Mouse (Mus musculus): Measurements from ENCODE around the gene Comt. TPM values are rescaled to one million over a fixed set of nuclear protein-coding genes. Genes with fewer than 3 reads are reported as not detected.

Gene Comt
- polyA plus RNA-seq, 1 experiment = 96.2 TPM

GRCm38 (mm10) chr16:18451486-18452181 is 25.0 kb upstream of the Comt start:
- no peaks in the 10 kb centered on the region for H3K79me2 ChIP-seq (ENCODE audit: control insufficient read depth, insufficient read depth)
- H3K27me3 ChIP-seq (ENCODE audit: control insufficient read depth, insufficient read depth, insufficient read length) = no peaks in the 10 kb centered on the region
- TF ChIP-seq CTCF (IDR thresholded peaks at IDR 0.05; ENCODE audit: control insufficient read depth, insufficient read depth, insufficient read length) (no peak), USF1 (IDR thresholded peaks at IDR 0.05; ENCODE audit: low read depth) (no peak), MYOD1 (IDR thresholded peaks at IDR 0.05; ENCODE audit: control insufficient read depth, insufficient read length, low read depth) (no peak), MYOG (IDR thresholded peaks at IDR 0.05; ENCODE audit: control insufficient read depth, extremely low read depth, insufficient read length) (no peak), CEBPB (IDR thresholded peaks at IDR 0.05; ENCODE audit: low read depth) (no peak), FOSL1 (IDR thresholded peaks at IDR 0.05; ENCODE audit: insufficient read depth, low read length, poor library complexity, severe bottlenecking) (no peak), MAX (IDR thresholded peaks at IDR 0.05) (no peak)
- peak overlapping the region; percentile 11 for H3K4me3 ChIP-seq (ENCODE audit: insufficient read depth, poor library complexity, severe bottlenecking)
- peaks cover 4% of the 10 kb centered on the region for H3K36me3 ChIP-seq (ENCODE audit: control insufficient read depth, insufficient read depth)
- no peak overlapping the region for H3ac ChIP-seq (ENCODE audit: control insufficient read depth, insufficient read length, low read depth)
- no peaks in the 10 kb centered on the region for H3K79me3 ChIP-seq (ENCODE audit: low read depth)

- Histone ChIP-seq H3K36me3 (ENCODE audit: control insufficient read depth, insufficient read depth) (peaks cover 5% of the 10 kb centered on the region), H3K79me3 (ENCODE audit: low read depth) (no peaks in the 10 kb centered on the region), H3K27me3 (ENCODE audit: control insufficient read depth, insufficient read depth, insufficient read length) (no peaks in the 10 kb centered on the region), H3K4me3 (ENCODE audit: insufficient read depth, poor library complexity, severe bottlenecking) (no peak overlapping the region), H3ac (ENCODE audit: control insufficient read depth, insufficient read length, low read depth) (no peak overlapping the region), H3K79me2 (ENCODE audit: control insufficient read depth, insufficient read depth) (no peaks in the 10 kb centered on the region)
- TF ChIP-seq MAX (IDR thresholded peaks at IDR 0.05) (no peak), FOSL1 (IDR thresholded peaks at IDR 0.05; ENCODE audit: insufficient read depth, low read length, poor library complexity, severe bottlenecking) (no peak), MYOD1 (IDR thresholded peaks at IDR 0.05; ENCODE audit: control insufficient read depth, insufficient read length, low read depth) (no peak), USF1 (IDR thresholded peaks at IDR 0.05; ENCODE audit: low read depth) (no peak), MYOG (IDR thresholded peaks at IDR 0.05; ENCODE audit: control insufficient read depth, extremely low read depth, insufficient read length) (no peak), CTCF (IDR thresholded peaks at IDR 0.05; ENCODE audit: control insufficient read depth, insufficient read depth, insufficient read length) (no peak)
These were observed 22.4 kb upstream of the Comt start for GRCm38 (mm10) chr16:18449005-18449404.

GRCm38 (mm10) chr16:18448104-18448503 is 21.5 kb upstream of the Comt start:
- Histone ChIP-seq H3K4me3 (ENCODE audit: insufficient read depth, poor library complexity, severe bottlenecking) (no peak overlapping the region), H3K79me2 (ENCODE audit: control insufficient read depth, insufficient read depth) (no peaks in the 10 kb centered on the region), H3K36me3 (ENCODE audit: control insufficient read depth, insufficient read depth) (peaks cover 7% of the 10 kb centered on the region), H3K27me3 (ENCODE audit: control insufficient read depth, insufficient read depth, insufficient read length) (no peaks in the 10 kb centered on the region), H3K79me3 (ENCODE audit: low read depth) (no peaks in the 10 kb centered on the region), H3ac (ENCODE audit: control insufficient read depth, insufficient read length, low read depth) (no peak overlapping the region)
- no peak for TF ChIP-seq FOSL1 (IDR thresholded peaks at IDR 0.05; ENCODE audit: insufficient read depth, low read length, poor library complexity, severe bottlenecking)
- no peak for TF ChIP-seq CEBPB (IDR thresholded peaks at IDR 0.05; ENCODE audit: low read depth)
- TF ChIP-seq MYOD1 (IDR thresholded peaks at IDR 0.05; ENCODE audit: control insufficient read depth, insufficient read length, low read depth) = no peak
- no peak for TF ChIP-seq MAX (IDR thresholded peaks at IDR 0.05)
- no peak for TF ChIP-seq CTCF (IDR thresholded peaks at IDR 0.05; ENCODE audit: control insufficient read depth, insufficient read depth, insufficient read length)
- no peak for TF ChIP-seq MYOG (IDR thresholded peaks at IDR 0.05; ENCODE audit: control insufficient read depth, extremely low read depth, insufficient read length)
- TF ChIP-seq USF1 (IDR thresholded peaks at IDR 0.05; ENCODE audit: low read depth) = no peak

- Histone ChIP-seq H3K79me2 (ENCODE audit: control insufficient read depth, insufficient read depth) (no peaks in the 10 kb centered on the region), H3K4me3 (ENCODE audit: insufficient read depth, poor library complexity, severe bottlenecking) (no peak overlapping the region), H3ac (ENCODE audit: control insufficient read depth, insufficient read length, low read depth) (no peak overlapping the region), H3K36me3 (ENCODE audit: control insufficient read depth, insufficient read depth) (peaks cover 11% of the 10 kb centered on the region), H3K27me3 (ENCODE audit: control insufficient read depth, insufficient read depth, insufficient read length) (no peaks in the 10 kb centered on the region), H3K79me3 (ENCODE audit: low read depth) (no peaks in the 10 kb centered on the region)
- TF ChIP-seq FOSL1 (IDR thresholded peaks at IDR 0.05; ENCODE audit: insufficient read depth, low read length, poor library complexity, severe bottlenecking) (no peak), CTCF (IDR thresholded peaks at IDR 0.05; ENCODE audit: control insufficient read depth, insufficient read depth, insufficient read length) (no peak), CEBPB (IDR thresholded peaks at IDR 0.05; ENCODE audit: low read depth) (no peak)
These were observed 20.6 kb upstream of the Comt start for GRCm38 (mm10) chr16:18447243-18447642.

GRCm38 (mm10) chr16:18443385-18443841 is 16.8 kb upstream of the Comt start:
- TF ChIP-seq FOSL1 (IDR thresholded peaks at IDR 0.05; ENCODE audit: insufficient read depth, low read length, poor library complexity, severe bottlenecking) = no peak
- no peak for TF ChIP-seq CEBPB (IDR thresholded peaks at IDR 0.05; ENCODE audit: low read depth)
- TF ChIP-seq CTCF (IDR thresholded peaks at IDR 0.05; ENCODE audit: control insufficient read depth, insufficient read depth, insufficient read length) = peak; percentile 94
- Histone ChIP-seq H3K27me3 (ENCODE audit: control insufficient read depth, insufficient read depth, insufficient read length) (no peaks in the 10 kb centered on the region), H3K36me3 (ENCODE audit: control insufficient read depth, insufficient read depth) (peaks cover 11% of the 10 kb centered on the region), H3K4me3 (ENCODE audit: insufficient read depth, poor library complexity, severe bottlenecking) (no peak overlapping the region), H3ac (ENCODE audit: control insufficient read depth, insufficient read length, low read depth) (no peak overlapping the region), H3K79me2 (ENCODE audit: control insufficient read depth, insufficient read depth) (no peaks in the 10 kb centered on the region), H3K79me3 (ENCODE audit: low read depth) (no peaks in the 10 kb centered on the region)

- H3K4me3 ChIP-seq (ENCODE audit: insufficient read depth, poor library complexity, severe bottlenecking) = no peak overlapping the region
- no peaks in the 10 kb centered on the region for H3K27me3 ChIP-seq (ENCODE audit: control insufficient read depth, insufficient read depth, insufficient read length)
- no peak overlapping the region for H3ac ChIP-seq (ENCODE audit: control insufficient read depth, insufficient read length, low read depth)
- no peaks in the 10 kb centered on the region for H3K79me2 ChIP-seq (ENCODE audit: control insufficient read depth, insufficient read depth)
- H3K36me3 ChIP-seq (ENCODE audit: control insufficient read depth, insufficient read depth) = peaks cover 4% of the 10 kb centered on the region
- TF ChIP-seq USF1 (IDR thresholded peaks at IDR 0.05; ENCODE audit: low read depth) (no peak), MYOG (IDR thresholded peaks at IDR 0.05; ENCODE audit: control insufficient read depth, extremely low read depth, insufficient read length) (no peak), MAX (IDR thresholded peaks at IDR 0.05) (no peak), MYOD1 (IDR thresholded peaks at IDR 0.05; ENCODE audit: control insufficient read depth, insufficient read length, low read depth) (no peak), FOSL1 (IDR thresholded peaks at IDR 0.05; ENCODE audit: insufficient read depth, low read length, poor library complexity, severe bottlenecking) (no peak), CTCF (IDR thresholded peaks at IDR 0.05; ENCODE audit: control insufficient read depth, insufficient read depth, insufficient read length) (no peak), CEBPB (IDR thresholded peaks at IDR 0.05; ENCODE audit: low read depth) (no peak)
- H3K79me3 ChIP-seq (ENCODE audit: low read depth) = no peaks in the 10 kb centered on the region
These were observed 9.5 kb upstream of the Comt start for GRCm38 (mm10) chr16:18436128-18436527.

All from C2C12 (cell line).